Mouse (Mus musculus) small intestine, adult 2 months (tissue): ENCODE data around the gene Heatr5a. TPM values are rescaled to one million over a fixed set of nuclear protein-coding genes. Genes with fewer than 3 reads are reported as not detected.
A peak's percentile ranks its signal among the peaks of the same experiment; 100 is the strongest.

Source experiments
- H3K27ac ChIP-seq: fragments of 200-500 bp; 2 replicates; pipeline ENCODE4 v1.5.1; 2012; ENCODE audit warnings: low read depth, low read length, control low read depth, inconsistent platforms; ENCODE audit not compliant: insufficient read depth
- H3K27me3 ChIP-seq: fragments of 200-500 bp; 2 replicates; pipeline ENCODE4 v1.6.1; 2012; ENCODE audit warnings: mild to moderate bottlenecking, moderate library complexity, low read length, inconsistent platforms; ENCODE audit not compliant: control insufficient read depth, insufficient read depth
- H3K36me3 ChIP-seq: fragments of 200-500 bp; 2 replicates; pipeline ENCODE4 v1.6.1; 2012; ENCODE audit warnings: mild to moderate bottlenecking, low read length, control low read depth, inconsistent platforms; ENCODE audit not compliant: control insufficient read depth, insufficient read depth
- H3K4me1 ChIP-seq: fragments of 200-500 bp; 2 replicates; pipeline ENCODE4 v1.6.1; 2012; ENCODE audit warnings: low read length, inconsistent platforms, mixed read lengths; ENCODE audit not compliant: control insufficient read depth, insufficient read depth, insufficient read length
- H3K4me3 ChIP-seq: fragments of 200-500 bp; 2 replicates; pipeline ENCODE4 v1.5.1; 2012; ENCODE audit warnings: low read depth, mild to moderate bottlenecking, control low read depth, inconsistent platforms, low read length, moderate library complexity
- CTCF ChIP-seq: fragments of 200-500 bp; IDR thresholded peaks from 2 replicates; pipeline ENCODE4 v1.5.1; 2012; ENCODE audit warnings: low read depth, mild to moderate bottlenecking, control low read depth, inconsistent platforms, low read length, moderate library complexity, mixed read lengths; ENCODE audit not compliant: insufficient replicate concordance, insufficient read length; ENCODE audit errors: extremely low read depth
- POLR2A ChIP-seq: fragments of 200-500 bp; IDR thresholded peaks from 2 replicates; pipeline ENCODE4 v1.6.1; 2012; ENCODE audit warnings: low read depth, mild to moderate bottlenecking, control low read depth, inconsistent platforms, low read length, moderate library complexity
- WGBS: fragments of 180-500 bp; shearing (Covaris S2); methylation state at CpG from one replicate; pipeline ENCODE4 v1.1.7; 2018; 5-methylcytosine and 5-hydroxymethylcytosine counted together
- polyA plus RNA-seq: library from polyadenylated mRNA; depleted of rRNA; stranded (reverse); fragments of >200 nt; gene quantifications from 2 replicates; pipeline ENCODE4 v1.2.3, GENCODE M21; 2012; rRNA removed

Heatr5a gene
- polyA plus RNA-seq = 45.3 and 66.8 TPM in 2 replicates

DNA sequence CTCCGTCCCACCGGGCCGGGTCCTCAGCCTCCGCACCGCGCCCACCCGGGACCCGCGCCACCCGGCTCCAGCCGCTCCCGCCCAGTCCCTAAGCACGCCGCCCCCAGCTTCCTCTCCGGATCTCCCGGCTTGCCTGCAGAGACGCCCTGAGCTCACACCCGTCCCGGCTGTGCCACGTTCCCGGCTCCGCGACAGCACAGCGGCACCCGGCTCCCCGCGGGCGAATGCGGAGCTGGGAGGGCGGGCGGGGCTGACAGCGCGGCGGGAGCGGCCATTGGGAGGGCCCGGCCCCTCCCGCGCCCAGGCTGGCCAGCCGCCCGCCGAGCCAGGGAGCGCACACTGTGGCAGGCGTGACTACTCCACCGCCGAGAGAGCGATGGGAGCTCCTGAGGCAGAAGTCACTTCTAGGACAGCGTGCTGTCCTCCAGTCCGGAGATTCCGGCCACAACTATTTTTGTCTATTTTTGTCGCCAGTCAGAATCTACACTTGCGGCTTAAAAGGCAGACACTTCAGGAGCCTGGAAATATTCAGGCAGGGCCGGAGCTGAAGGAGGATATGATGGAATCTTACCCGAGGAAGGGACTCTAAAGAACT lies at the start of gene Heatr5a:
Gene Heatr5a, minus strand, starts transcription at position 252 of the 595 bp plus-strand sequence.
- H3K27ac ChIP-seq = peak within 1 kb of the TSS; percentile 86
- peaks cover 4% of the 10 kb centered on the region; the same call in 1 of the 2 replicates for H3K4me1 ChIP-seq
- no peaks in the 10 kb centered on the region for H3K27me3 ChIP-seq
- H3K36me3 ChIP-seq = no peaks in the 10 kb centered on the region
- peak within 1 kb of the TSS; percentile 93 for H3K4me3 ChIP-seq
- under 1% methylated on average over 53 of the region's 53 CpGs for WGBS
- no peak for TF ChIP-seq CTCF
- peak; percentile 86 for TF ChIP-seq POLR2A

DNA sequence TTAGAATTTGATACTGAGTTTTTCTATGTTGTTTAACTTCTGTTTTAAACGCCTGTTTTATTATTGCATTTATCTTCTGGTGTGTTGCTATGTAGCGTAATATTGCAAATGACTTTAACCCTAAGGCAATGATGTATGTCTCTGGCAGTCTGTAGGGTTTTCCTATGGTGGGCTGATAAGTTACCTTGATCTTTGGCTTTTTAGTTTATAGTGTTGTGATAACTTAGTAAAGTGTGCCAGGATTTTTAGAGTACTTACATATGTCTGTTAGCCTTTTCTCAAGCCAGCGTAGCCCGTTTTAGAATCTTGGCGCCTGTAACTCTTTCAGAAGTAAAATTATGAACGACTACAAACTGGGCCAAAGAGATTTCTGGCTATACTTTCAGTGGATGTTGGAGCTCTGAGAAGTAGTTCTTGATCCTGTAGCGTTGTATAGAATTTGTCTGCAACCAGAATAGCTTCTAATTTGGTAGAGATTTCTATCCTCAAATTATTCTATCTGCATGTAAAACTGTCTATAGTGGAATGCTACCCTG lies 43.4 kb upstream of the Heatr5a start:
- no peak overlapping the region for H3K4me3 ChIP-seq
- 49% methylated on average over 7 of the region's 7 CpGs for WGBS
- H3K4me1 ChIP-seq = no peaks in the 10 kb centered on the region
- no peak for TF ChIP-seq CTCF
- no peak for TF ChIP-seq POLR2A
- no peak overlapping the region for H3K27ac ChIP-seq
- H3K27me3 ChIP-seq = no peaks in the 10 kb centered on the region
- H3K36me3 ChIP-seq = no peaks in the 10 kb centered on the region

DNA sequence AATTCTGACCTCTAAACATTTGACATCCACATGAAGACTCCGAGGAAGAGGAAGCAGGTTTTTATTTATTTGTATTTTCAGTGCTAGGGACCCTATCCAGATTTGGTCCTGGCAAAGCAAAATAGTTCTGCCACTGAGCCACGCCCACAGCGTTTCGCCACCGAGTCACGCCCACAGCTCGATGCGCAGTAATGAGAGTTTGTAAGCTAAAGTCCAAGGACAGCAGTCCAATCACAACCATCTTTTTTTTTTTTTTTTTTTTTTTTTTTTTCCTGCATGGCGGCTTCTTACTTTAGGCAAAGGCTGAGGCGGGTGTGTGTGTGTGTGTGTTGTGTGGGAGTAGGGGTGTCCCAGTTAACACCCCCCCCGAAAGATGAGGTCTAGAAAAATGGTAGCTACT lies 42.9 kb upstream of the Heatr5a start:
- Histone ChIP-seq H3K36me3 (no peaks in the 10 kb centered on the region), H3K27me3 (no peaks in the 10 kb centered on the region), H3K27ac (no peak overlapping the region), H3K4me3 (no peak overlapping the region), H3K4me1 (no peaks in the 10 kb centered on the region)
- 34% methylated on average over 11 of the region's 11 CpGs for WGBS
- TF ChIP-seq POLR2A (no peak), CTCF (no peak)

DNA sequence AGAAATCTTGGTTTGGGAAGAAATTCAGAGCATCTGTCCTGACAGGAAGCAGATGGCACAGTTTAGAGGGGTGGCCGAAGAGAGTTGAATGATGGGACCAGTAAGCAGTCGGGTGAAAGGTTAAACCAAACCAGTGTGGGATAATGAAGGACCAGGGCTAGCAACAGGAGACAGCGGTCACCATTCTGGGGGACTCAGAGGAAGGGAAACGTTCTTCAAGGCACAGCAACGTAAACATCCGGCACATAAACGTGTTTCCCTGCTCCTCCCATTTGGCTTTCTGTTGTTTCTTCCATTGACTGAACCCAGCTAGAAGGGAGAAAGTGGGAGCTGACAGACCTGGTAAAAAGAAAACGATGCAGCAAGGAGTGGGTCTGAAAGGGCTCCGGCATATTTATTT lies 42.2 kb upstream of the Heatr5a start:
- H3K4me3 ChIP-seq = no peak overlapping the region
- WGBS = 61% methylated on average over 9 of the region's 9 CpGs
- H3K36me3 ChIP-seq = no peaks in the 10 kb centered on the region
- no peak overlapping the region for H3K27ac ChIP-seq
- H3K4me1 ChIP-seq = no peaks in the 10 kb centered on the region
- no peaks in the 10 kb centered on the region for H3K27me3 ChIP-seq
- TF ChIP-seq POLR2A (no peak), CTCF (no peak)

GRCm38 (mm10) chr12:52012159-52012558 lies 41.0 kb upstream of the Heatr5a start:
- Histone ChIP-seq H3K27ac (no peak overlapping the region), H3K4me3 (no peak overlapping the region), H3K4me1 (no peaks in the 10 kb centered on the region), H3K36me3 (no peaks in the 10 kb centered on the region), H3K27me3 (no peaks in the 10 kb centered on the region)
- WGBS = 85% methylated on average over 8 of the region's 8 CpGs
- TF ChIP-seq POLR2A (no peak), CTCF (no peak)

DNA sequence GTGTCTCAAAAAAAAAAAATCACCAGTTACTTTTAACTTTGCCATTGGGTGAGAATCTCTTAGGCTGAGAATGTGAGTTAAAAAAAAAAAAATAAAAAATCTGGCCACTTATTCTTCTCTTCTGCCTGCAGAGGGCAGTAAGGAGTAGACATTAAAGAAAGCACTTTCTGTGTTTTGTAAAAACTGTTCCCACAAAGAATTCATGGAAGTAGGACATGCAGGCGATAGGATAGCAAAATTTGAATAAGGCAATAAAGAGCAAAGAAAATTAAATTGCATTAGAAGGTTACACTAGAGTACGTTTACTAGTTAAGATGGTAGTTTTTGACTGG lies 39.5 kb upstream of the Heatr5a start:
- TF ChIP-seq CTCF (no peak), POLR2A (no peak)
- Histone ChIP-seq H3K27me3 (no peaks in the 10 kb centered on the region), H3K4me3 (no peak overlapping the region), H3K27ac (no peak overlapping the region), H3K36me3 (no peaks in the 10 kb centered on the region), H3K4me1 (no peaks in the 10 kb centered on the region)
- 63% methylated on average over 2 of the region's 2 CpGs for WGBS

DNA sequence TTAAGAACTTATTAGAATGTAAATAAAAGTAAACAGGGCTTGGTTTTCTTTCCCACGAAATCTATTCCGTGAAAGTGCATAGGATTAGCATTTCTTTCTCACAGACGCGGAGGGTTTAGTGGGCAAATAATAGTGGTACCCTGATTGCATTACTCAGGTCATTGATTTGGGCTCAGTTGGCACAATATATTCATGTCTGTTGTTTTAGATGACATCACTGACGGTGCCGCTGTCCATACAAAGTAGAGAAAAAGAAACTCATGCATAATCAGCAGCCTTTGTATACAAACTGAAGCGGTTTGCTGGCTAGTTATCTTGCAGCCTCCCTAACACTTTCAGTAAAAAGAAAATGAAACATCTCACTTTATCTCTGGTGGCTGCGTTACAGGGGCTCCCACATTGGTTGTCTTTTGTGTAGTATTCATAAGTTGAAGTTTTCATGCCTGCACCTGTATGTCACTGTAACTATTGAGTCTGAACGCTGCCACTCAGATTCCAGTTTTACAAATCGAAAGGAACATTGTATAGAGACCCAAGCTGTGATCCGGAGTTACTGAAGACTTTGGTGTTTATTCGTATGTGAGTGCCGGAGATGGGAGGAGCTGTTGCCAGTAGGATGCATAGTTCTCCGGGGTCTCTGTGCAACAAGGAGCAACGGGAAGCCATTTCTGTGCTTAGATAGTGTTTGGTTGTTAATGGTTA lies 39.0 kb upstream of the Heatr5a start:
- Histone ChIP-seq H3K4me3 (no peak overlapping the region), H3K27ac (no peak overlapping the region), H3K36me3 (no peaks in the 10 kb centered on the region), H3K27me3 (no peaks in the 10 kb centered on the region), H3K4me1 (no peaks in the 10 kb centered on the region)
- WGBS = 70% methylated on average over 15 of the region's 15 CpGs
- no peak for TF ChIP-seq CTCF
- TF ChIP-seq POLR2A = no peak
